8 mouse cellular contexts compared by ENCODE assay signal in the genomic region with DNA sequence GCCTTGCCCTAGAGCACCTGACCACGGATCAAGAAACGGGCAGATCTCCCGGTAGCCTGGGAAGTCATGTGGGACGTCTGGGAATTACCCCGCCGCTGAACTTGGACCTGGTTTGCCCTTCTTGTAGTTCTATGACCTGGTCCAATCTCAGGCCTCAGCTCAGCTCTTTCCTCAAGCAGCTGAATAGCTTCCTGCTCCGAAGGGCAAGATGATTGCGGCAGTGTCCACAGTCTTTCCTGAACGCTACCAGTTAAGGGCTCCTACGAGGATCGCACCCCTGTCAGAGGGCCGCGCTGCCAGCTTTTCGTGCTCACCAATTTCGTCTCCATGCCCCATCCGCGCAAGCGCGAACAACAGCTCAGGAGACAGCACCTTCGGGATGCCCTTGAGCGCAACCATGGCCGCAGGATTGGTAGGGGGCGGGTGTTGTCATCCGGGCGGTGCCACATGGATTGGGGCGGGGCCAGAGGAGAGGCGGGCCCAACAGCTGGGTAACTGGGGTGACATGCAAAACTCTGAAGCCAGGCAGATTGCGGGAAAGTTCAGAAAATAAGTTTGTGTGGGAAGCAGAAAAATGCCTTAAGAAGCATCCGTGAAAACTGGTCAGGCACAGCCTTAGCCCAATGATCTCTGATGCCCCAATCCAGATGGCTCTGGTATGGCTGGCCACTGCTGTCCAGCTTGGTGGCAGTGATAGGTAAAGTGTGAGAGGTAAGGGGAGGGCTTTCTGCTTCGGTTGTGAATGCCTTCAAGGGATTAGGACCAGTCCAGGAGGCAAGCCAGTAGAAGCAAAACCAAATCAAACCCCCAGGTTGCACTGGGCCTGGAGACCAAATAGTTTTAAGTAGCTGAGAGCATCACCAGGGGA. TPM values are rescaled to one million over a fixed set of nuclear protein-coding genes. Genes with fewer than 3 reads are reported as not detected.
DNase-seq lines count a peak whose midpoint lies in the region; ATAC-seq and TF ChIP-seq lines count a peak whose summit lies in the region.

A gene (minus strand): TSS at position 449 of the 868 bp plus-strand sequence.

- H3K36me3 ChIP-seq in hindbrain, embryonic 10.5 days: peaks cover 21% of the 10 kb centered on the region

- DNase-seq in Patski (ENCODE audit: low read depth, low spot score): no peak
- peak; percentile 91 for DNase-seq in cerebellum, adult 9-11 months
- peak; percentile 79 to 89 for DNase-seq in frontal cortex, adult 2 months (ENCODE audit: extremely low spot score in 1 of 2, low spot score in 1 of 2)
- peak; percentile 78 for DNase-seq in hindbrain, embryonic 10.5 days (ENCODE audit: low spot score)
- DNase-seq in layer of hippocampus, postnatal 14 days (ENCODE audit: low spot score in 2 of 2): peak; percentile 78 to 80
- DNase-seq in lung, postnatal 10 days: peak; percentile 93
- DNase-seq in ovary, postnatal 36 days (ENCODE audit: low spot score): peak; percentile 91
- peak; percentile 90 for DNase-seq in thymus, postnatal 14 days

- H3K27ac ChIP-seq in hindbrain, embryonic 10.5 days: peak within 1 kb of the TSS; percentile 73

- WGBS in hindbrain, embryonic 10.5 days: 2% methylated on average over 30 of the region's 30 CpGs

- no peaks in the 10 kb centered on the region for H3K27me3 ChIP-seq in Patski
- H3K27me3 ChIP-seq in hindbrain, embryonic 10.5 days (ENCODE audit: insufficient read depth, poor library complexity, severe bottlenecking): peaks cover 18% of the 10 kb centered on the region

- ATAC-seq in Patski: peak; percentile 77

- H3K4me1 ChIP-seq in hindbrain, embryonic 10.5 days (replicated peaks): peaks cover 18% of the 10 kb centered on the region

- CTCF ChIA-PET in Patski (lab: Charles Lee): interaction anchor here (1.1 kb wide), 1 partner anchor 10 kb away, joined by 4 read pairs; no protein-coding TSS in a partner anchor

- peak within 1 kb of the TSS; percentile 55 for H3K4me3 ChIP-seq in hindbrain, embryonic 10.5 days

- TF ChIP-seq CTCF in Patski (IDR thresholded peaks at IDR 0.05): no peak

- POLR2A ChIA-PET in Patski (lab: Charles Lee): interaction anchor here (1.3 kb wide), 1 partner anchor 35 kb away, joined by 5 read pairs; a partner anchor contains a TSS

- no peaks in the 10 kb centered on the region for H3K9me3 ChIP-seq in hindbrain, embryonic 10.5 days

- in situ Hi-C loops in Patski (cut with MboI; ENCODE audit: low pct_unique_long_range_greater_than_20kb): loop anchor here (25.0 kb wide), 1 partner anchor 1060 kb away; a partner anchor contains a TSS

RNA-seq across cellular contexts. Expression of the gene that starts here (rescaled TPM):
- 50.1 TPM for polyA plus RNA-seq in Patski (2021)
- 87.3 and 98.1 TPM in 2 replicates for polyA plus RNA-seq in frontal cortex, adult 2 months (2012; rRNA removed)
- polyA plus RNA-seq in hindbrain, embryonic 10.5 days (2016; fragmentation: Nextera tagmentation; extraction: Ambion mirVana): 13.6 and 17.9 TPM in 2 replicates
- 10 to 100 TPM; 37.6 to 37.8 TPM for total RNA-seq in layer of hippocampus, postnatal 14 days (2021)
